Mouse (Mus musculus) stomach, embryonic 14.5 days (tissue): Measurements from ENCODE around the gene Hmgb2. TPM values are rescaled to one million over a fixed set of nuclear protein-coding genes. Genes with fewer than 3 reads are reported as not detected.
"Not testable (repeated sequence)": the region's sequence is repeated elsewhere in the genome, so short reads cannot be mapped to it uniquely, and the experiment has no call there.

Experiments used
- ATAC-seq: fragments of 200-750 bp; cut with Nextera tagmentation; 2 replicates; pipeline ENCODE4 v1.8.0; 2017; ENCODE audit warnings: low read depth, moderate TSS enrichment; ENCODE audit not compliant: insufficient number of reproducible peaks, insufficient read depth, low FRiP score
- H3K27ac ChIP-seq: fragments of 300-500 bp; sonication (generic); 2 replicates; pipeline ENCODE4 v1.5.1; 2014; ENCODE audit warnings: mild to moderate bottlenecking, low read length, moderate library complexity, mixed read lengths
- H3K27me3 ChIP-seq: fragments of 300-500 bp; sonication (generic); 2 replicates; pipeline ENCODE4 v1.6.1; 2014; ENCODE audit warnings: low read length, control low read depth, mixed read lengths; ENCODE audit not compliant: control insufficient read depth, insufficient read depth
- H3K36me3 ChIP-seq: fragments of 300-500 bp; sonication (generic); 2 replicates; pipeline ENCODE4 v1.6.1; 2014; ENCODE audit warnings: mild to moderate bottlenecking, control low read depth, low read length, moderate library complexity, mixed read lengths; ENCODE audit not compliant: control insufficient read depth, insufficient read depth
- H3K4me1 ChIP-seq: fragments of 300-500 bp; sonication (generic); 2 replicates; pipeline ENCODE4 v1.6.1; 2014; ENCODE audit warnings: low read length, control low read depth, mixed read lengths; ENCODE audit not compliant: control insufficient read depth, insufficient read depth
- H3K4me2 ChIP-seq: fragments of 300-500 bp; sonication (generic); replicated peaks from 2 replicates; pipeline ENCODE4 v1.6.1; 2014; ENCODE audit warnings: low read depth, low read length, control low read depth
- H3K4me3 ChIP-seq: fragments of 300-500 bp; sonication (generic); 2 replicates; pipeline ENCODE4 v1.5.1; 2014; ENCODE audit warnings: low read depth, low read length, control low read depth
- H3K9ac ChIP-seq: fragments of 300-500 bp; sonication (generic); replicated peaks from 2 replicates; pipeline ENCODE4 v1.6.1; 2014; ENCODE audit warnings: low read depth, mild to moderate bottlenecking, control low read depth, low read length, moderate library complexity, mixed read lengths
- H3K9me3 ChIP-seq: fragments of 300-500 bp; sonication (generic); 2 replicates; pipeline ENCODE4 v1.6.1; 2016; ENCODE audit warnings: low read depth, low read length, control low read depth; ENCODE audit not compliant: control insufficient read depth
- WGBS: fragments of 180-500 bp; shearing (Covaris S2); extraction: QIAGEN DNeasy Blood & Tissue Kit; methylation state at CpG from one replicate; pipeline ENCODE4 v1.1.7; 2014; 5-methylcytosine and 5-hydroxymethylcytosine counted together
- polyA plus RNA-seq: library from polyadenylated mRNA; unstranded; fragments of >200 nt; fragmentation: Nextera tagmentation; extraction: Ambion mirVana; gene quantifications from 2 replicates; pipeline ENCODE4 v1.2.1, GENCODE M21; 2014

Gene Hmgb2
- polyA plus RNA-seq, 1 experiment from 2014 or later: 360 TPM

- Histone ChIP-seq H3K27ac (no peak overlapping the region), H3K9me3 (no peaks in the 10 kb centered on the region), H3K9ac (no peak overlapping the region), H3K4me1 (peaks cover 5% of the 10 kb centered on the region; the same call in 1 of the 2 replicates), H3K36me3 (no peaks in the 10 kb centered on the region), H3K27me3 (no peaks in the 10 kb centered on the region), H3K4me2 (peak overlapping the region; percentile 15), H3K4me3 (no peak overlapping the region)
- ATAC-seq: peak; percentile 72; the same call in 1 of the 2 replicates
- WGBS: 31% methylated on average over 17 of the region's 17 CpGs
Measured at GRCm38 (mm10) chr8:57498847-57499511, 12.7 kb upstream of the Hmgb2 start.

- Histone ChIP-seq H3K9ac (no peak overlapping the region), H3K9me3 (no peaks in the 10 kb centered on the region), H3K27ac (no peak overlapping the region), H3K4me1 (peaks cover 5% of the 10 kb centered on the region; the same call in 1 of the 2 replicates), H3K36me3 (no peaks in the 10 kb centered on the region), H3K4me2 (no peak overlapping the region), H3K4me3 (no peak overlapping the region), H3K27me3 (no peaks in the 10 kb centered on the region)
- WGBS: 62% methylated on average over 5 of the region's 5 CpGs
- no peak for ATAC-seq
Measured at GRCm38 (mm10) chr8:57503641-57504040, 8.1 kb upstream of the Hmgb2 start.

- not testable (repeated sequence) for H3K9me3 ChIP-seq, H3K36me3 ChIP-seq, H3K27ac ChIP-seq, H3K27me3 ChIP-seq, H3K4me1 ChIP-seq, H3K4me2 ChIP-seq, H3K4me3 ChIP-seq, ATAC-seq, H3K9ac ChIP-seq
- 87% methylated on average over 1 of the region's 1 CpGs for WGBS
Measured at GRCm38 (mm10) chr8:57505500-57505899, 6.2 kb upstream of the Hmgb2 start.

- Histone ChIP-seq H3K36me3 (no peaks in the 10 kb centered on the region), H3K9ac (no peak overlapping the region), H3K27me3 (no peaks in the 10 kb centered on the region), H3K9me3 (no peaks in the 10 kb centered on the region), H3K4me2 (no peak overlapping the region), H3K27ac (no peak overlapping the region), H3K4me3 (no peak overlapping the region), H3K4me1 (no peaks in the 10 kb centered on the region; the same call in 1 of the 2 replicates)
- ATAC-seq: no peak
- 90% methylated on average over 4 of the region's 4 CpGs for WGBS
Measured at GRCm38 (mm10) chr8:57507556-57508063, 4.1 kb upstream of the Hmgb2 start.

GRCm38 (mm10) chr8:57508657-57509056 is 3.0 kb upstream of the Hmgb2 start:
- peaks cover 4% of the 10 kb centered on the region; the same call in 1 of the 2 replicates for H3K36me3 ChIP-seq
- H3K4me1 ChIP-seq: no peaks in the 10 kb centered on the region; the same call in 1 of the 2 replicates
- no peak overlapping the region for H3K4me3 ChIP-seq
- H3K27me3 ChIP-seq: no peaks in the 10 kb centered on the region
- H3K9ac ChIP-seq: no peak overlapping the region
- H3K4me2 ChIP-seq: no peak overlapping the region
- no peak for ATAC-seq
- 78% methylated on average over 4 of the region's 4 CpGs for WGBS
- no peak overlapping the region for H3K27ac ChIP-seq
- H3K9me3 ChIP-seq: no peaks in the 10 kb centered on the region

GRCm38 (mm10) chr8:57510791-57511315 is 854 bp upstream of the Hmgb2 start:
- peaks cover 14% of the 10 kb centered on the region for H3K36me3 ChIP-seq
- H3K27me3 ChIP-seq: no peaks in the 10 kb centered on the region
- H3K4me3 ChIP-seq: peak overlapping the region; percentile 58
- ATAC-seq: no peak
- peak overlapping the region; percentile 83 for H3K27ac ChIP-seq
- peak overlapping the region; percentile 86 for H3K4me2 ChIP-seq
- H3K9me3 ChIP-seq: no peaks in the 10 kb centered on the region
- 1% methylated on average over 28 of the region's 31 CpGs for WGBS
- no peaks in the 10 kb centered on the region; the same call in 1 of the 2 replicates for H3K4me1 ChIP-seq
- H3K9ac ChIP-seq: peak overlapping the region; percentile 64

GRCm38 (mm10) chr8:57512141-57513056 is 692 bp downstream of the Hmgb2 start:
- H3K27ac ChIP-seq: peak overlapping the region; percentile 100
- no peaks in the 10 kb centered on the region for H3K27me3 ChIP-seq
- peak overlapping the region; percentile 82 for H3K4me3 ChIP-seq
- under 1% methylated on average over 66 of the region's 96 CpGs for WGBS
- no peaks in the 10 kb centered on the region for H3K9me3 ChIP-seq
- peak; percentile 8; the same call in 1 of the 2 replicates for ATAC-seq
- peaks cover 21% of the 10 kb centered on the region for H3K36me3 ChIP-seq
- H3K4me2 ChIP-seq: peak overlapping the region; percentile 56
- H3K4me1 ChIP-seq: no peaks in the 10 kb centered on the region; the same call in 1 of the 2 replicates
- peak overlapping the region; percentile 99 for H3K9ac ChIP-seq

GRCm38 (mm10) chr8:57513178-57513661 is 1.5 kb downstream of the Hmgb2 start:
- Histone ChIP-seq H3K4me3 (peak overlapping the region; percentile 82), H3K36me3 (peaks cover 21% of the 10 kb centered on the region), H3K27ac (peak overlapping the region; percentile 100; the same call in 1 of the 2 replicates), H3K9ac (peak overlapping the region; percentile 99), H3K4me2 (peak overlapping the region; percentile 56)
- not testable (repeated sequence) for H3K27me3 ChIP-seq, ATAC-seq, H3K9me3 ChIP-seq, H3K4me1 ChIP-seq
- 6% methylated on average over 10 of the region's 10 CpGs for WGBS
